Mouse (Mus musculus) small intestine, adult 2 months (tissue): Measurements from ENCODE around the gene Hoxa3.

Experiments
- CTCF ChIP-seq: fragments of 200-500 bp; IDR thresholded peaks from 2 replicates; pipeline ENCODE4 v1.5.1; 2012; ENCODE audit warnings: low read depth, mild to moderate bottlenecking, control low read depth, inconsistent platforms, low read length, moderate library complexity, mixed read lengths; ENCODE audit not compliant: insufficient replicate concordance, insufficient read length; ENCODE audit errors: extremely low read depth
- POLR2A ChIP-seq: fragments of 200-500 bp; IDR thresholded peaks from 2 replicates; pipeline ENCODE4 v1.6.1; 2012; ENCODE audit warnings: low read depth, mild to moderate bottlenecking, control low read depth, inconsistent platforms, low read length, moderate library complexity

- TF ChIP-seq POLR2A, result no peak
- no peak for TF ChIP-seq CTCF
Measured at GRCm38 (mm10) chr6:52221993-52222685, 9.0 kb upstream of the Hoxa3 start.
